Mouse (Mus musculus) embryonic facial prominence, embryonic 12.5 days (tissue): ENCODE results near the gene Islr. TPM values are rescaled to one million over a fixed set of nuclear protein-coding genes. Genes with fewer than 3 reads are reported as not detected.

Source experiments
- ATAC-seq: fragments of 200-750 bp; cut with Nextera tagmentation; 2 replicates; pipeline ENCODE4 v1.8.0; 2017; ENCODE audit not compliant: insufficient number of reproducible peaks, insufficient read depth, low FRiP score, low TSS enrichment
- H3K27ac ChIP-seq: fragments of 300-500 bp; sonication (generic); 2 replicates; pipeline ENCODE4 v1.5.1; 2016; ENCODE audit warnings: mild to moderate bottlenecking
- H3K27me3 ChIP-seq: fragments of 300-500 bp; sonication (generic); 2 replicates; pipeline ENCODE4 v1.6.1; 2016; ENCODE audit warnings: mild to moderate bottlenecking, moderate library complexity
- H3K36me3 ChIP-seq: fragments of 300-500 bp; sonication (generic); 2 replicates; pipeline ENCODE4 v1.6.1; 2016; ENCODE audit warnings: mild to moderate bottlenecking
- H3K4me1 ChIP-seq: fragments of 300-500 bp; sonication (generic); 2 replicates; pipeline ENCODE4 v1.6.1; 2016
- H3K4me2 ChIP-seq: fragments of 300-500 bp; sonication (generic); replicated peaks from 2 replicates; pipeline ENCODE4 v1.6.1; 2016; ENCODE audit warnings: mild to moderate bottlenecking, moderate library complexity
- H3K4me3 ChIP-seq: fragments of 300-500 bp; sonication (generic); 2 replicates; pipeline ENCODE4 v1.5.1; 2016; ENCODE audit warnings: mild to moderate bottlenecking
- H3K9ac ChIP-seq: fragments of 300-500 bp; sonication (generic); 2 replicates; pipeline ENCODE4 v1.6.1; 2016; ENCODE audit warnings: mild to moderate bottlenecking, moderate library complexity
- H3K9me3 ChIP-seq: fragments of 300-500 bp; sonication (generic); 2 replicates; pipeline ENCODE4 v1.6.1; 2016; ENCODE audit warnings: mild to moderate bottlenecking, moderate library complexity
- whole genome bisulfite sequencing: fragments of 180-500 bp; shearing (Covaris S2); methylation state at CpG from one replicate; pipeline ENCODE4 v1.1.7; 2016; 5-methylcytosine and 5-hydroxymethylcytosine counted together
- polyA plus RNA-seq: library from polyadenylated mRNA; unstranded; fragments of >200 nt; fragmentation: Nextera tagmentation; extraction: Ambion mirVana; gene quantifications from 2 replicates; pipeline ENCODE4 v1.2.1, GENCODE M21; 2016

The Islr gene
- polyA plus RNA-seq, 1 experiment from 2014 or later: 95.6 TPM

DNA sequence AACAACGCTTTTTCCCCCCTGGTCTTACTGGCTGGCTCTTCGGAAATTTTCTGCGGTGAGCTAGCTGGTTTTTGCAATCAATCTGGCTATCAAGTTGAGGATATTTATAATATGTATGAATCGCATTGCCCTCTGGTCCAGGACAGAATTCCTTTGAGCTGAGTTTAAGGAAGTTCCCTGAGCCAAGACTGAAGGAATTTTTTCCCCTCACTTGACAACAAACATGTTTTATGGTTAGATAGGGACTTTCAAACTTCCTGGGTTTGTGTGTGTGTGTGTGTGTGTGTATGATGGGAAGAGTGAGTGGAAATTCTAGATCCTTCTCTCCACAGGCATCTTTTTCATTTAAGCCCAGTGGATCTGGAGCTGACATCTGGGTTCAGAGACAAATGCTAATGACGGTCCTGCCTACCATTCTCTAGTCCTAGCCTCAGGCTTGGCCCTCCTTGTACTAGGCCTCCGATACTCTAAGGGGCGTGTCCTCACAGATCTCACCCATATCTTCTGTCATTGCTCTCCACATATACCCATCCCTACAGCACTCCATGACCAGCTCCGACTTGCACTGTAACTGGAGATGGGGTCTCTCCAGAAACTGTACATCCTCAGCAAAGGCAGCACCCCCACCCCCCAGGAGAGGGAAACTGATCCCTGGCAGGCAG is 10.5 kb upstream of the Islr start:
- Histone ChIP-seq H3K9me3 (no peaks in the 10 kb centered on the region), H3K4me1 (peaks cover 19% of the 10 kb centered on the region), H3K4me2 (no peak overlapping the region), H3K4me3 (no peak overlapping the region), H3K27me3 (no peaks in the 10 kb centered on the region), H3K36me3 (peaks cover 9% of the 10 kb centered on the region; the same call in 1 of the 2 replicates), H3K9ac (no peak overlapping the region), H3K27ac (no peak overlapping the region)
- ATAC-seq: no peak; the same call in 1 of the 2 replicates
- WGBS: 53% methylated on average over 8 of the region's 8 CpGs

DNA sequence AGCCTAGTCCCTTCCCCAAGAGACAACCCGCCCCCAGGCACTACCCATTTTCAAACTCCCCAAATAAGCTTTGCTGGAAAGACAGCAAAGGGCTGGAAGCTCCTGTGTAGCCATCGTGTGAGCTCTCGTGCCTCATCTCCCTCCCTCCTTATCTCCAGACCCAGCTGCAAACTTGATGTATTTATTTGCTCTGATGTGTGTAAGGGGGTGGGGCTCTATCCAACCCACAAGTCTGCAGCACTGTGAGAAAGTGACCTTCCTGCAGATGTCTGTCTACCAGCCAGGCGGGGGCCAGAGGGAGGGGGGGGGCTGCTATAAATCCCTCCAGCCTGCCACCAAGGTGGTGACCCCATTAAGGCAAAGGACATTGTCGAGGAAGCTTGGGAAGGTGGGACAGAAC is 9.8 kb upstream of the Islr start:
- ATAC-seq: no peak
- Histone ChIP-seq H3K27ac (no peak overlapping the region), H3K4me3 (no peak overlapping the region), H3K27me3 (no peaks in the 10 kb centered on the region), H3K9ac (no peak overlapping the region), H3K4me2 (no peak overlapping the region), H3K4me1 (peaks cover 19% of the 10 kb centered on the region), H3K9me3 (no peaks in the 10 kb centered on the region), H3K36me3 (0 out of 2 replicates have a peak, but pooled peaks cover 2% of the 10 kb centered on the region)
- whole genome bisulfite sequencing: 19% methylated on average over 5 of the region's 5 CpGs

DNA sequence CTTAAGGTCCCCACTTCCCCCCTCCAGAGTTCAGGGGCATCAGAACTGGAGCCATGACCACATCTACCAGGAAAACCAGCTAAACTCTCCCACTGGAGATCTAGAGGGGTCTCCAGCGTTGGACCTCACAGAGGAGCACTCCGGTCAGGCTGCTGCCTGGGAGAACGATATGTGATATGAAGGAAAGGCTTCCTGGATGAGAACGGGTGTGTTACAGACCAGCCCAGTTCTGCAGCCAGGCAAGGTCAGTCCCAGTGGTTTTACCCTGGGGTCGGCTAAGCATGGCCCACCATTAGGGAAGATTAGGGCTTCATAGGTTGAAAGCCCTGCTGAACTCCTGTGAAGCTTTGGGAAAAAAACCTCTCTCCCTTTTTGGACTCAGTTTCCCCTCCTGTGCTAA is 9.3 kb upstream of the Islr start:
- H3K36me3 ChIP-seq: no peaks in the 10 kb centered on the region
- no peak overlapping the region for H3K9ac ChIP-seq
- H3K4me3 ChIP-seq: no peak overlapping the region
- no peak for ATAC-seq
- no peaks in the 10 kb centered on the region for H3K9me3 ChIP-seq
- no peak overlapping the region for H3K27ac ChIP-seq
- 68% methylated on average over 5 of the region's 5 CpGs for WGBS
- no peak overlapping the region for H3K4me2 ChIP-seq
- H3K27me3 ChIP-seq: no peaks in the 10 kb centered on the region
- peaks cover 19% of the 10 kb centered on the region for H3K4me1 ChIP-seq

DNA sequence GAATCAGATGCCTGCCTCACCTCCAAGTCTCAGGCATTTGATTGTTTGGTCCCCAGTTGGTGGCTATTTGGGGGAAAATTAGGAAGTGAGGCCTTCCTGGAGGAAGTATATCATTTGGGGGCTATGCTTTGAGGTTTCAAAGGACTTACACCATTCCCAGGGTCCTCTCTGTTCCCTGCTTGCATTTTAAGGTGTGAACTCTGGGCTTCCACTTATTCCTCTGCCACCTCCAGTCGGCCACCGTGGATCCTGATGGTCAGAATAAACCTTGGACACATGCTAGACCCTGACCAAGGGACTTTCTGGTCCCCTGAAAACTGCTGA is 6.2 kb upstream of the Islr start:
- no peaks in the 10 kb centered on the region for H3K9me3 ChIP-seq
- H3K4me1 ChIP-seq: peaks cover 14% of the 10 kb centered on the region; the same call in 1 of the 2 replicates
- H3K9ac ChIP-seq: no peak overlapping the region
- H3K27me3 ChIP-seq: no peaks in the 10 kb centered on the region
- H3K4me3 ChIP-seq: no peak overlapping the region
- H3K27ac ChIP-seq: no peak overlapping the region
- H3K36me3 ChIP-seq: no peaks in the 10 kb centered on the region
- no peak for ATAC-seq
- H3K4me2 ChIP-seq: no peak overlapping the region
- 90% methylated on average over 2 of the region's 2 CpGs for WGBS

DNA sequence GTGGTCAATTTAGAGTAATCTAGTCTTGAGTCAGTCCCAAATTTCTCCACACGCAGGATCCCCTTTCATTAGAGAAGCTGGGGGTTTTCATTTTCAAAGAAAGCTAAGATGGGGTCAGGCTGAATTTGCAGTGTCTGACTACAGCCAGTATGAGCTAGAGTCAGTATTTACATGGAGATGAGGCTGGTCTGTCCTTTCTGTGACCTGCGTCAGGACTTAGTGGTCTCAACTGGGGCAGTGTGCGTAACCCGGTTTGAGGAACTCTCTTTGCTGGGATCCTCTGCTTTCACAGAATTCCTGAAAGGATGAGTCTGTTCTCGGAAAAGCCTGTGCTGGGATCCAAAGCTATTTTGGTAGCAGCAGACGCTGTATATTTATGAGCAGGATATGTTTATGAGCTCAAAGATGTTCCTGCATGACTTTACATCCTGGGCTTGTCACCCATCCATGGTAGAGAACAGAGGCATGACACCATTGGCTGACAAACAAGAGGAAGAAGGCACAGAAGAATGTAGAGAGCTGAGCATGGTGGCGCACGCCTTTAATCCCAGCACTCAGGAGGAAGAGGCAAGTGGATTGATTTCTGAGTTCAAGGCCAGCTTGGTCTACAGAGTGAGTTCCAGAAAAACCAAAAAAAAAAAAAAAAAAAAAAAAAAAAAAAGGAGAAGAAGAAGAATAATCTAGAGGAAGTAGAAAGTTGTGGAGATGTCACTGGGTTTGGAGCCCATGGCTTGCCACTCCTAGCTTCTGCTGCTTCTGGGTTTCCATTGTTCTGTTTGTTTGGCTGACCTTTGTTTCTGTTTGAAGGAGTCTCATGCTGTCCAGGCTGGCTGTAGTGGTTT is 5.6 kb upstream of the Islr start:
- H3K9ac ChIP-seq: no peak overlapping the region
- WGBS: 77% methylated on average over 8 of the region's 8 CpGs
- no peaks in the 10 kb centered on the region for H3K36me3 ChIP-seq
- no peaks in the 10 kb centered on the region for H3K27me3 ChIP-seq
- no peak overlapping the region for H3K4me2 ChIP-seq
- no peak overlapping the region for H3K4me3 ChIP-seq
- H3K4me1 ChIP-seq: peaks cover 10% of the 10 kb centered on the region; the same call in 1 of the 2 replicates
- H3K9me3 ChIP-seq: no peaks in the 10 kb centered on the region
- no peak for ATAC-seq
- H3K27ac ChIP-seq: no peak overlapping the region

DNA sequence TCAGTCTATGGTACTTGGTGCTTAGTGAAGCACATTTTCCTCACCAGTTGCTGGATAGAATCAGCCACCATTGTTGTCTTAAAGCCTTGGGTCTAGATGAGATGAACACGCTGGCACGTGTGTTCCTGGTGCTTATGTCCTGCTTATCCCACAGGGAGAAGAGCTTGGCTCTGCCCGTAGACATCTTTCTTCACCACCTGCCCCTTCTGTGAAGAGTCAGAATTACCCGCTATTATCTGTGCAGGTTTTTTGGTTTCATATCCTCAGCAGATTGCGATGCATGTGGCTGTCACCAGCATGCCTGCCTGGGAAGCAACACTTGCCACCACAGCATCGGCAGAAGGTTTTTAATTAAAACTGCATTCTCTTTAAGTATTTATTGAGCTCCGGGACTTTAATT is 1.9 kb upstream of the Islr start:
- H3K36me3 ChIP-seq: no peaks in the 10 kb centered on the region
- no peak overlapping the region for H3K4me3 ChIP-seq
- 82% methylated on average over 7 of the region's 7 CpGs for WGBS
- no peak overlapping the region for H3K9ac ChIP-seq
- no peak overlapping the region for H3K27ac ChIP-seq
- peaks cover 25% of the 10 kb centered on the region for H3K4me1 ChIP-seq
- H3K27me3 ChIP-seq: peaks cover 30% of the 10 kb centered on the region
- H3K9me3 ChIP-seq: no peaks in the 10 kb centered on the region
- no peak overlapping the region for H3K4me2 ChIP-seq
- ATAC-seq: no peak

DNA sequence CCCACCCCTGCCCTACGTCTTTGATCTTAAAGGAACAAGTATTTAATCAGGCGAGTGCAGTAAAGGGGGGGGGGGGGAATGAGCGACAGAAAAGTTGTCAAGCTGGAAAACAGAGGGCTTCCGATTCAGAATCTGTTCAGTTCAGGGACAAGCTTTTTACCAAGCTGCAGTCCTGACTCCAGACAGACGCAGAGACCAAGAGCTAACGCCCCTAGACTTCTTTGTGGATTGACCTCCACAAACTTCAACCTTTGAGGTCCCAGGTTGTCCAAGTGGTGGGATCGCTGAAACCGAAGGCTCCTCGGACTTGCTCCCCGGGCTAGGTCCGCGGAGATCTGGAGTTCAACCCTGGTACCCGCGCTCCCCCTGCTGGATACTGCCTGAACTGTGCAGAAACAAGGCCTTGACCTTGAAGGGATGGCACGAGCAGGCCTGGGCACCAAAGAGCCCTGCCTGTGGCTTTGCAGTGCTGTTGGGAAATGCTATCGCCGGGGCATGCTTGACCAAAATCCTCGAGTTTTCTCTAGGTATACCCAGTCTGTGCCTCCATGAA is 418 bp upstream of the Islr start:
- ATAC-seq: peak; percentile 37
- Histone ChIP-seq H3K27ac (no peak overlapping the region), H3K27me3 (peaks cover 45% of the 10 kb centered on the region)

DNA sequence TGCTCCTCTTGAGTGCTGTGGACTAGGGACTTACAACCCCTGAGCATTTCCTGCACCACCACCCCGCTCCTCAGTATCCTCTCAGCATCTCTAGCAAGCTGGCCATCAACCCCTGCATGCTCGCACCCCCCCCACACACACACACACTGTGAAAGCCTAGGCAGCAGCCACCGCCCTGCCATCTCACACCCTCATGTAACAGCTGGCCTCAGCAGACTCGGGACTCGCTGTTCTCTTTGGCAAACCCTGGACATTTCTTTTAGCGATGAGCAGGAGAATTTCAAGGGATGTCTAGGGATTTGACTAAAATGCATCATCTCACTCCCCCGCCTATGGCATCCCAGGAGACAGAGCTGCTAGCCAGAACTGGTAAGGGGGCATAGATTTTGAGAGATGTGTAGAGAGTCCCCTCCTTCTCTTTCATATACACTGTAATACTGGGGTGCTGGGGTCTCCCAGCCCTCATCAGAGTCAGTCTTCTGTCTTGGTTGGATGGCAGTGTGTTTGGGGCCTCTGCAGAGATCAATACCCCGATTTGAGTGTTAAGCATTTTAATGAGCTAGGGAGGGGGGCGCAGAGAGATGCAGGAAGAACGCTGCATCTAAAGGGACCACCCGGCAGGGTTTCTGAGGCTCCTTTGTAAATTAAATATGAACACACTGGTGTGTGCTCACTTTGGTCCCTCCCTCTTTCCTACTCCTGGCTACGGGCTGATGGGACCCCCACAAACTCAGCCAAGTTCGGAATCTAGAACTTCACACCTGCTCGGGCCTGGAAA is 1.2 kb downstream of the Islr start:
- peak overlapping the region; percentile 51 for H3K4me2 ChIP-seq
- no peak overlapping the region for H3K9ac ChIP-seq
- H3K36me3 ChIP-seq: no peaks in the 10 kb centered on the region
- no peak for ATAC-seq
- no peaks in the 10 kb centered on the region for H3K9me3 ChIP-seq
- H3K27ac ChIP-seq: peak overlapping the region; percentile 55
- WGBS: 5% methylated on average over 14 of the region's 14 CpGs
- peak overlapping the region; percentile 33 for H3K4me3 ChIP-seq
- peaks cover 62% of the 10 kb centered on the region for H3K27me3 ChIP-seq
- H3K4me1 ChIP-seq: peaks cover 53% of the 10 kb centered on the region

More for the DNA sequence above, 418 bp upstream of the Islr start:
- 5% methylated on average over 18 of the region's 18 CpGs for WGBS
- H3K4me2 ChIP-seq: peak overlapping the region; percentile 51
- peak overlapping the region; percentile 30 for H3K4me3 ChIP-seq
- no peak overlapping the region for H3K9ac ChIP-seq
- peaks cover 36% of the 10 kb centered on the region for H3K4me1 ChIP-seq
- no peaks in the 10 kb centered on the region for H3K36me3 ChIP-seq
- no peaks in the 10 kb centered on the region for H3K9me3 ChIP-seq

DNA sequence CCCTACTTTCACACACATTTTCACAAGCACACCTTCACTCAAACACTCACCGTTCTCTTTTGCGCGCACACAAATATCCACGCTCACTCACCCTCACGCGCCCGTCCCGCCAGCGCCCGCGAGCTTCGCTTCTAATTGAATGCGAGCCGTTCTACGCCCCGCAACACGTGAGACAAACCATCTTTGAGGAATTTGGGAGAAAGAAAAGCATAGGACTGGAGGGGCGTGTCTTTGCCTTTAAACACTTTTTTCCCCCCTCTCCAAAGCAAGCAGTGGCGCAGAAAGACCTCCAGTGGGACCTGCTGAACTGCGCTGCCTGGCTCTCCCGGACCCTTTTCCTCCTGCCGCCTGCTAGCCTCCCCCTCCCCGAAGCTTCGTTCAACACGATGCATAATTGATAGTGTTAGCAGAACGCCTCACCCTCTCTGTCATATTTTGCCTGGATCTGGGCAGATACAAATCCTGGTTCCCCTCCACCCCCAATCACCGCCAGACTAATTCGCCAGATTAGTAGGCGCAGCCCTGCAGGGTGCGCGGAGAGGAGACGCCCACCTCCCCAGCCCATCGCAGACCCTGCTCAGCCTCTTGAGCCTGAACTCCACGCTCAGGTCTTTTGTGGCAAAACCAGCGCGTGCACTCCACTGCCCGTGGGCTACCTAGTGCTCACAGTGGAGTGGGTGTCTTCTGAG is 2.1 kb downstream of the Islr start:
- under 1% methylated on average over 37 of the region's 37 CpGs for WGBS
- peaks cover 71% of the 10 kb centered on the region for H3K27me3 ChIP-seq
- H3K9me3 ChIP-seq: no peaks in the 10 kb centered on the region
- peaks cover 61% of the 10 kb centered on the region for H3K4me1 ChIP-seq
- peak overlapping the region; percentile 33 for H3K4me3 ChIP-seq
- peak overlapping the region; percentile 55 for H3K27ac ChIP-seq
- peak overlapping the region; percentile 35; the same call in 1 of the 2 replicates for H3K9ac ChIP-seq
- H3K36me3 ChIP-seq: no peaks in the 10 kb centered on the region
- peak overlapping the region; percentile 46 for H3K4me2 ChIP-seq
- no peak for ATAC-seq

DNA sequence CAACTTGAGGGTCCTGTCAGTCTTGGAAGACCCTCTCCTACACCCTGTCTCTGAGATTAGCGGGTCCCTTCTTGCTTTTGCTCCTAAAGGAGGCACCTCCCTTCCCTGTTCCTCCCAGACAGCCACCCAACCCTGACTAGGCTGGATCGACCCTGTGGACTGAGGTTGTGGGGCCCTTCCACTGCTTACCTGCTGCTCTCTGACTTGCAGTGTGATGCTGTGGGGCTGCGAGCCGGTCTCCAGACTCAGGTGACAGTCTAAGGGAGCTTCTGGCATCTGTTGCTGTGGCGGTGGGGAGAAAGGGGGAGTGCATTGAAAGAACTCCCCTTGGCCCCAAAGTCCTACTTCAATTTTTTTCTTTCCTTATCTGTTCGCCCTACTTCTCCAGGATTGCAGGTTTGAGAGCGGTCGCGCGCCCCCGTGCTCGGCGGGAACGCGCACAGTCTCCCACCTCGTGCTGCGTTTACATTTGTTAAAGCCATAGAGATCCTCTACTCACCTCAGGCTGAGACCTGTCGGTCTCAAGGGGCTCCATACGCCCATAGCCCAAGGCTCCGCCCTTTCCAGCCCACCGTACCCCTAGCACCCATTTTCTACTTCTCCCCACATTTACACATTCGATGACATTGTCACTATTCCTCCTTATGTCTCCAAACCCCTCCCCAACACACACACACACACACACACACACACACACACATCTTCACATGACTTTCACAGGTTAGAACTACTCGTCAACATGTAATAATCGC is 2.8 kb downstream of the Islr start:
- no peak for ATAC-seq
- Histone ChIP-seq H3K36me3 (no peaks in the 10 kb centered on the region), H3K27me3 (peaks cover 78% of the 10 kb centered on the region), H3K27ac (no peak overlapping the region), H3K4me2 (peak overlapping the region; percentile 46), H3K4me3 (peak overlapping the region; percentile 33), H3K9me3 (no peaks in the 10 kb centered on the region), H3K4me1 (peaks cover 68% of the 10 kb centered on the region), H3K9ac (peak overlapping the region; percentile 35; the same call in 1 of the 2 replicates)
- 1% methylated on average over 24 of the region's 24 CpGs for WGBS
